Mouse (Mus musculus) testis, adult 2 months (tissue): ENCODE data around the gene Esyt2.

Experiments
- CTCF ChIP-seq: fragments of 200-500 bp; IDR thresholded peaks from 2 replicates; pipeline ENCODE4 v1.5.1; 2012; ENCODE audit warnings: low read depth, mild to moderate bottlenecking, inconsistent platforms, low read length, moderate library complexity; ENCODE audit not compliant: control insufficient read depth, insufficient read depth, insufficient replicate concordance
- POLR2A ChIP-seq: fragments of 200-500 bp; IDR thresholded peaks from 2 replicates; pipeline ENCODE4 v1.6.1; 2012; ENCODE audit warnings: low read depth, mild to moderate bottlenecking, inconsistent platforms, low read length, moderate library complexity; ENCODE audit not compliant: control insufficient read depth

- TF ChIP-seq CTCF = no peak
- no peak for TF ChIP-seq POLR2A
These were observed 32.8 kb downstream of the Esyt2 start for GRCm38 (mm10) chr12:116313816-116314215.
